Mouse (Mus musculus) small intestine, adult 2 months (tissue): Measurements from ENCODE around the gene Snx29. TPM values are rescaled to one million over a fixed set of nuclear protein-coding genes. Genes with fewer than 3 reads are reported as not detected.

ENCODE experiments used
- H3K27ac ChIP-seq: fragments of 200-500 bp; 2 replicates; pipeline ENCODE4 v1.5.1; 2012; ENCODE audit warnings: low read depth, low read length, control low read depth, inconsistent platforms; ENCODE audit not compliant: insufficient read depth
- H3K27me3 ChIP-seq: fragments of 200-500 bp; 2 replicates; pipeline ENCODE4 v1.6.1; 2012; ENCODE audit warnings: mild to moderate bottlenecking, moderate library complexity, low read length, inconsistent platforms; ENCODE audit not compliant: control insufficient read depth, insufficient read depth
- H3K36me3 ChIP-seq: fragments of 200-500 bp; 2 replicates; pipeline ENCODE4 v1.6.1; 2012; ENCODE audit warnings: mild to moderate bottlenecking, low read length, control low read depth, inconsistent platforms; ENCODE audit not compliant: control insufficient read depth, insufficient read depth
- H3K4me1 ChIP-seq: fragments of 200-500 bp; 2 replicates; pipeline ENCODE4 v1.6.1; 2012; ENCODE audit warnings: low read length, inconsistent platforms, mixed read lengths; ENCODE audit not compliant: control insufficient read depth, insufficient read depth, insufficient read length
- H3K4me3 ChIP-seq: fragments of 200-500 bp; 2 replicates; pipeline ENCODE4 v1.5.1; 2012; ENCODE audit warnings: low read depth, mild to moderate bottlenecking, control low read depth, inconsistent platforms, low read length, moderate library complexity
- CTCF ChIP-seq: fragments of 200-500 bp; IDR thresholded peaks from 2 replicates; pipeline ENCODE4 v1.5.1; 2012; ENCODE audit warnings: low read depth, mild to moderate bottlenecking, control low read depth, inconsistent platforms, low read length, moderate library complexity, mixed read lengths; ENCODE audit not compliant: insufficient replicate concordance, insufficient read length; ENCODE audit errors: extremely low read depth
- POLR2A ChIP-seq: fragments of 200-500 bp; IDR thresholded peaks from 2 replicates; pipeline ENCODE4 v1.6.1; 2012; ENCODE audit warnings: low read depth, mild to moderate bottlenecking, control low read depth, inconsistent platforms, low read length, moderate library complexity
- WGBS: fragments of 180-500 bp; shearing (Covaris S2); methylation state at CpG from one replicate; pipeline ENCODE4 v1.1.7; 2018; 5-methylcytosine and 5-hydroxymethylcytosine counted together
- polyA plus RNA-seq: library from polyadenylated mRNA; depleted of rRNA; stranded (reverse); fragments of >200 nt; gene quantifications from 2 replicates; pipeline ENCODE4 v1.2.3, GENCODE M21; 2012

Snx29 gene
- polyA plus RNA-seq, 1 experiment = 6.0 TPM

- Histone ChIP-seq H3K27ac (no peak overlapping the region), H3K36me3 (no peaks in the 10 kb centered on the region), H3K4me3 (no peak overlapping the region), H3K4me1 (no peaks in the 10 kb centered on the region), H3K27me3 (no peaks in the 10 kb centered on the region)
- no peak for TF ChIP-seq CTCF
- WGBS = 94% methylated on average over 3 of the region's 3 CpGs
These were observed 174.0 kb downstream of the Snx29 start for GRCm38 (mm10) chr16:11496721-11497120.

GRCm38 (mm10) chr16:11500061-11500460 lies 177.4 kb downstream of the Snx29 start:
- Histone ChIP-seq H3K27me3 (no peaks in the 10 kb centered on the region), H3K4me3 (no peak overlapping the region), H3K27ac (no peak overlapping the region), H3K36me3 (no peaks in the 10 kb centered on the region), H3K4me1 (no peaks in the 10 kb centered on the region; the same call in 1 of the 2 replicates)
- no peak for TF ChIP-seq CTCF
- no peak for TF ChIP-seq POLR2A
- 90% methylated on average over 4 of the region's 4 CpGs for WGBS

DNA sequence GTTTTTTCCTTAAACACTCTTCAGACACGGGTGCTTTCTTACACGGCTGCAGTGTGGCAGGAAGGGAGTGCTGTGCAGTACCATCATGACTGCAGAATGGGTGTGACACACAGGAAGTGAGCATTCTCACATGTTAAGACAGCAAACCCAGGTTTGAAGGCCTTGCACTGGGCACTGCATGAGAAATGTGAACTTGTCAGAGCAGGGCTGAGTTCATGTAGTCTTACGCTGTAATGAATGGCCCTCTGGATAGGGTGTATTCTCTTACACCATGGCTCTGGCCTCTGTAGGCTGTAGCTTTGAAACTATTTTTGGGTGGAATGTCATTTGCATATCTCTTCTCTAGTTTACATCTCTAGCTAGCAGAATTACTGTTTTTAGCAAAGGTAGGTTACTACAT lies 178.4 kb downstream of the Snx29 start:
- Histone ChIP-seq H3K36me3 (no peaks in the 10 kb centered on the region), H3K27me3 (no peaks in the 10 kb centered on the region), H3K4me3 (no peak overlapping the region), H3K4me1 (peaks cover 5% of the 10 kb centered on the region), H3K27ac (no peak overlapping the region)
- WGBS = 81% methylated on average over 3 of the region's 3 CpGs
- TF ChIP-seq POLR2A (no peak), CTCF (no peak)

DNA sequence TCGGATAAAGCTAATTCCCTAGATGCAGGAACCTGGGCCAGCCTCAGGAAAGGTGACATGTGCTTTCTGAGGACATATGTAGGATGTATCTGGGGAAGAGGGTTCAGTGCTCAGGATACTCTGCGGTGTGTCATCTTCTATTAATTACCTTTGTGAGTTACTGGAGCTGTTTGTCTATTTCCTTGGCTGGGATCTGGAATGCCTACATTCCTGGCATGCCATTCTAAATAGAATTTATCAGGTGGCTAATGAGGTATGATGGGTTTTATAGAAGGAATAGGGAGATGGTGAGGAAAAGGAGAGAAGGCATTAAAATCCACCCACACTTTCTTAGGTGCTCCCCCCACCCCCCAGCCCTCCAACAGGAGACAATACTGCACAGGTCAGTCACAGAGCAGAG lies 178.9 kb downstream of the Snx29 start:
- Histone ChIP-seq H3K27ac (no peak overlapping the region), H3K36me3 (no peaks in the 10 kb centered on the region), H3K4me3 (no peak overlapping the region), H3K27me3 (no peaks in the 10 kb centered on the region), H3K4me1 (peaks cover 5% of the 10 kb centered on the region)
- WGBS = 74% methylated on average over 2 of the region's 2 CpGs
- TF ChIP-seq POLR2A = no peak
- TF ChIP-seq CTCF = no peak

GRCm38 (mm10) chr16:11504666-11505491 lies 182.2 kb downstream of the Snx29 start:
- Histone ChIP-seq H3K4me1 (peaks cover 5% of the 10 kb centered on the region), H3K36me3 (no peaks in the 10 kb centered on the region), H3K27me3 (no peaks in the 10 kb centered on the region), H3K4me3 (no peak overlapping the region), H3K27ac (no peak overlapping the region)
- WGBS = 41% methylated on average over 2 of the region's 2 CpGs
- TF ChIP-seq CTCF (no peak), POLR2A (no peak)

DNA sequence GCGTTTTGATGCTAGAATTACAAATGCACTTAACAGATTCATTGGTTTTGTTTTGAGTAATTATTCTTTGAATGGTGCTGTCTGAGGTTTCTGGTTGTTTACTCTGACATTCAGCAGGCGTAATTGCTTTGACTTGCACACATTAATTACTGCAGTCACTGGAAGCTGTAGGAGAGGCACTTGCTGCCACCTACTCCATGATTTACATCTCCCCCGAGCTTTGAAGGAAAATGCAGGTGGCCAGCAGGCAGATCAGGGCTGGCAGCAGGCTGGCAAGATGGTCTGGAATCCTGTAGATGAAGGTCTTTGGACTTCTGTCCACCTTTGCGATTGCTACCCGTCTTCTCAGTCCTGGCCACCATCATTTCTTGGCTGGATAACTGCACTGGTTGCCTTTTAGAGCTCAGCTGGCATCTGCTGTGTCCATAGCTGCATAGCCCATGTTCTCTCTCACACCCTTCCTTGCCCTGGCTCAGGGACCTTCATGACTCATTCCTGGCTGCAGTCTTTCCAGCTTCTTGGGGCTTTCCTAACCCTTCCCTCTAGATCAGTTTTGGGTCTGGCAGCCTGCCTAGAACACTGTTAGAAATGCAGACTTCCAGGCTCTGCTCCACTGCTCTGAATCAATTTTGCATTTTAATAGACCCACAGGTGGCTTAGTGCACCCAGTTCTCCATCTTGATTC lies 182.9 kb downstream of the Snx29 start:
- Histone ChIP-seq H3K27ac (no peak overlapping the region), H3K4me1 (peaks cover 5% of the 10 kb centered on the region)

GRCm38 (mm10) chr16:11507188-11507731 lies 184.6 kb downstream of the Snx29 start:
- peaks cover 5% of the 10 kb centered on the region for H3K4me1 ChIP-seq
- no peaks in the 10 kb centered on the region for H3K27me3 ChIP-seq
- no peak overlapping the region for H3K4me3 ChIP-seq
- H3K36me3 ChIP-seq = no peaks in the 10 kb centered on the region
- no peak for TF ChIP-seq POLR2A
- no peak for TF ChIP-seq CTCF
- no peak overlapping the region for H3K27ac ChIP-seq
- WGBS = 80% methylated on average over 9 of the region's 9 CpGs

More for the DNA sequence above, 182.9 kb downstream of the Snx29 start:
- TF ChIP-seq POLR2A (no peak), CTCF (no peak)
- WGBS = 43% methylated on average over 5 of the region's 5 CpGs
- no peak overlapping the region for H3K4me3 ChIP-seq
- no peaks in the 10 kb centered on the region for H3K27me3 ChIP-seq
- no peaks in the 10 kb centered on the region for H3K36me3 ChIP-seq
